Mouse (Mus musculus) embryo, embryonic 11 days (tissue): ENCODE measurements around the gene Ccdc158.

Experiments
- DNase-seq: peaks from one replicate; pipeline ENCODE4 v3.0.0-alpha.2; 2015

Ccdc158 gene

GRCm38 (mm10) chr5:92674859-92675573 lies at the start of gene Ccdc158:
Gene Ccdc158, minus strand, starts transcription at chr5:92675271.
- DNase-seq: peak; percentile 98

GRCm38 (mm10) chr5:92721610-92722009 lies 46.5 kb upstream of the Ccdc158 start:
- DNase-seq: no peak

- no peak for DNase-seq
These were observed 43.8 kb upstream of the Ccdc158 start for GRCm38 (mm10) chr5:92718856-92719255.

GRCm38 (mm10) chr5:92717666-92718360 lies 42.7 kb upstream of the Ccdc158 start:
- DNase-seq: no peak

GRCm38 (mm10) chr5:92715890-92716289 lies 40.8 kb upstream of the Ccdc158 start:
- DNase-seq: no peak

- no peak for DNase-seq
These were observed 40.2 kb upstream of the Ccdc158 start for GRCm38 (mm10) chr5:92715319-92715718.

- no peak for DNase-seq
These were observed 39.8 kb upstream of the Ccdc158 start for GRCm38 (mm10) chr5:92714886-92715285.

GRCm38 (mm10) chr5:92712621-92713395 lies 37.7 kb upstream of the Ccdc158 start:
- DNase-seq: no peak

- no peak for DNase-seq
These were observed 36.7 kb upstream of the Ccdc158 start for GRCm38 (mm10) chr5:92711666-92712290.

GRCm38 (mm10) chr5:92710779-92711178 lies 35.7 kb upstream of the Ccdc158 start:
- no peak for DNase-seq

GRCm38 (mm10) chr5:92707921-92708491 lies 32.9 kb upstream of the Ccdc158 start:
- peak; percentile 29 for DNase-seq

GRCm38 (mm10) chr5:92703671-92704070 lies 28.6 kb upstream of the Ccdc158 start:
- no peak for DNase-seq

- DNase-seq: no peak
These were observed 26.7 kb upstream of the Ccdc158 start for GRCm38 (mm10) chr5:92701750-92702149.

GRCm38 (mm10) chr5:92698837-92699529 lies 23.9 kb upstream of the Ccdc158 start:
- peak; percentile 48 for DNase-seq

GRCm38 (mm10) chr5:92698131-92698836 lies 23.2 kb upstream of the Ccdc158 start:
- peak; percentile 72 for DNase-seq

GRCm38 (mm10) chr5:92694316-92694995 lies 19.4 kb upstream of the Ccdc158 start:
- DNase-seq: no peak

- no peak for DNase-seq
These were observed 18.7 kb upstream of the Ccdc158 start for GRCm38 (mm10) chr5:92693744-92694143.

- DNase-seq: no peak
These were observed 17.3 kb upstream of the Ccdc158 start for GRCm38 (mm10) chr5:92692206-92693007.

- DNase-seq: no peak
These were observed 13.5 kb upstream of the Ccdc158 start for GRCm38 (mm10) chr5:92688569-92688968.

- DNase-seq: no peak
These were observed 13.1 kb upstream of the Ccdc158 start for GRCm38 (mm10) chr5:92688124-92688523.
